Mouse (Mus musculus): ENCODE measurements around the gene 2310039H08Rik. TPM values are rescaled to one million over a fixed set of nuclear protein-coding genes. Genes with fewer than 3 reads are reported as not detected.

The 2310039H08Rik gene
- polyA plus RNA-seq, 1 experiment, result 13.9 TPM

DNA sequence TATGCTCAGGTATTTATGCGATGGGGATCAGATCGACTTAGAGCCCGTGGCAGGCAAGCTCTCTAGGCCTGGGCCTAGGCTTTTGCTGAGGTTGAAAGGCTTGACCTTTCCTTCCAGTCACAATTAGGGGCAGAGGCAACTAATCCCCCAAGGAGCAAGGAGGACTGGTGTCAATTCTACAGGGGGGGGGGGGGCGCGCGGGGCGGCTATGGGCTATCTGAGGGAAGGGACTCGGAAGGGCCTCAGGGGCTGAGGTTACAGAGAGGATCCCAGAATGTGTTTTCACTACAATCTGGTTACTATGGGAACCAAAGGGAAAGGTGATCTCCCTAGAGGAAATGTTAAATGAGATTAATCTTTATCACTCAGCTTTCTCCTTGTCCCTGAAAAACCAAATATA, 25.0 kb downstream of the 2310039H08Rik start:
- no peak overlapping the region for H3K27ac ChIP-seq (ENCODE audit: insufficient read depth, low read length)
- no peaks in the 10 kb centered on the region for H3K4me1 ChIP-seq (ENCODE audit: control insufficient read depth, insufficient read depth, low read length)
- H3K4me3 ChIP-seq (ENCODE audit: insufficient read depth, low read length), result no peak overlapping the region
- TF ChIP-seq POLR2A (IDR thresholded peaks at IDR 0.05; ENCODE audit: low read depth, low read length) (no peak), CTCF (IDR thresholded peaks at IDR 0.05; ENCODE audit: borderline replicate concordance, insufficient read depth, low read length) (no peak)

GRCm38 (mm10) chr17:46799680-46800079, 27.2 kb downstream of the 2310039H08Rik start:
- Histone ChIP-seq H3K4me3 (ENCODE audit: insufficient read depth, low read length) (no peak overlapping the region), H3K4me1 (ENCODE audit: control insufficient read depth, insufficient read depth, low read length) (no peaks in the 10 kb centered on the region), H3K27ac (ENCODE audit: insufficient read depth, low read length) (no peak overlapping the region)
- no peak for TF ChIP-seq CTCF (IDR thresholded peaks at IDR 0.05; ENCODE audit: borderline replicate concordance, insufficient read depth, low read length)
- no peak for TF ChIP-seq POLR2A (IDR thresholded peaks at IDR 0.05; ENCODE audit: low read depth, low read length)

DNA sequence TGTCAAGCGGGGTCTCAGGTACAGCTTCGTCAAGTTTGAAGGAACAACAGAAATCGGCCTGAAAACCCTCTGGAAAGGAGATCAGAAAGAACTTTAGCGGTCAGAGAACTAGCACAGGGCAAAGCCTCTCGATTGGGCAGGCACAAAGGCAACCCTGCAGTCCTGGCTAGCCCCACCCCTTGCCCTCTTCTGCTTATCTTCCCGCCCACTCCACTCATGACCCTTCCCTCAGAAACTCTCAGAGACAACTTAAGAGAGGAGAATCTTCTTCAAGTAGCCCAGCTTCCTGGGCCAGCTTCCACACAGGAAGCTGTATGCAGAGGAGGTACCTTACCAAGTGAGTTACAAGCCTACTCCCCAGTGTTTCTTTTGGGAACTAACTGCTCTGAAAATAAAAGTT, 29.3 kb downstream of the 2310039H08Rik start:
- Histone ChIP-seq H3K4me3 (ENCODE audit: insufficient read depth, low read length) (no peak overlapping the region), H3K27ac (ENCODE audit: insufficient read depth, low read length) (no peak overlapping the region), H3K4me1 (ENCODE audit: control insufficient read depth, insufficient read depth, low read length) (no peaks in the 10 kb centered on the region)
- TF ChIP-seq POLR2A (IDR thresholded peaks at IDR 0.05; ENCODE audit: low read depth, low read length), result no peak

DNA sequence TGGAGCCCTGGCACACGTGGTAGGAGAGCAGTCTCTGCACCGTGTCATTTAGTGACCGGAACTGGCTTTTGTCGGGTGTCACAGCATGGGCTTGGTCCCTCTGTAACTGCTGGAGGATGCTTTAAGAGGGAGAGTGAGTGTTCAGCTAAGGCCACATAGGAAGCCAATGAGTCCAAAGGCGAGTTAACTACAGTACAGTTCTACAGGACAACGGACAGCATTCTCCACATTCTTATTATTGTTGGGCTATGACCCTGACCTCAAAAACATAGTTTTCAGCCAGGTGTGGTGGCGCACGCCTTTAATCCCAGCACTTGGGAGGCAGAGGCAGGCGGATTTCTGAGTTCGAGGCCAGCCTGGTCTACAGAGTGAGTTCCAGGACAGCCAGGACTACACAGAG, 35.9 kb downstream of the 2310039H08Rik start:
- TF ChIP-seq CTCF (IDR thresholded peaks at IDR 0.05; ENCODE audit: borderline replicate concordance, insufficient read depth, low read length), result no peak
- TF ChIP-seq POLR2A (IDR thresholded peaks at IDR 0.05; ENCODE audit: low read depth, low read length), result no peak
- Histone ChIP-seq H3K4me3 (ENCODE audit: insufficient read depth, low read length) (no peak overlapping the region), H3K4me1 (ENCODE audit: control insufficient read depth, insufficient read depth, low read length) (no peaks in the 10 kb centered on the region), H3K27ac (ENCODE audit: insufficient read depth, low read length) (no peak overlapping the region)

DNA sequence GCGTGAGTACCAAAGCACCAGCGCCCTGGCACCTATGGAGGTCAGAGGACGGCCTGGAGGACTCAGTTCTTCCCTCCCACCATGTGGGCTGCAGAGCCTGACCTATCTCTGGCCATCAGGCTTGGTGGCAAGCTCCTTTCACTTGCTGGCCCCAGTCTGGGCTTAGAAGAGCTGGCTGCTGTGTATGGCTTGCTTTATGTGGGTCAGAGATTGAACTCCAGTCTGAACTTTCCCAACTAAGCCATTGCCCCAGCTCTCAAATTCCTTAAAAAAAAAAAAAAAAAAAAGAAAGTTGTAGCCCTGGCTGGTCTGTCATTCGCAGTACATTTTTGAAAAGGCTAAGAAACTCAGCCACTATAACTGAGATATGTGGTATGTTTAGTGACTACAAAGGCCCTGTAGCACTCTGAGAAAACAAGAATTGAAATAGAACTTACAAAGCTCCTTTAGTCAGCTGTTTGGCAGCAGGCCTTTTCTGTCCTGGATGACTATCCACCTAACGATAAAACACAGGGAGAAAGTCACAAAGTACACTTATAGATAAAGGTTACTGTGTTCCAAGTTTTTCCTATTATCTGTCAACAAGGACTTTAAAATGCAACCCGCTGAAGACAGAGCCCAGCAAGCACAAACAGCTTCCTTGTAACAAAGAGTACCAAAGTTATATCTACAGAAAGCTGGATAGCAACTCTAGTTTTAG, 36.8 kb downstream of the 2310039H08Rik start:
- Histone ChIP-seq H3K4me3 (ENCODE audit: insufficient read depth, low read length) (no peak overlapping the region), H3K27ac (ENCODE audit: insufficient read depth, low read length) (no peak overlapping the region), H3K4me1 (ENCODE audit: control insufficient read depth, insufficient read depth, low read length) (no peaks in the 10 kb centered on the region)
- no peak for TF ChIP-seq POLR2A (IDR thresholded peaks at IDR 0.05; ENCODE audit: low read depth, low read length)
- no peak for TF ChIP-seq CTCF (IDR thresholded peaks at IDR 0.05; ENCODE audit: borderline replicate concordance, insufficient read depth, low read length)

- Histone ChIP-seq H3K27ac (ENCODE audit: insufficient read depth, low read length) (no peak overlapping the region), H3K4me3 (ENCODE audit: insufficient read depth, low read length) (no peak overlapping the region), H3K4me1 (ENCODE audit: control insufficient read depth, insufficient read depth, low read length) (no peaks in the 10 kb centered on the region)
- TF ChIP-seq POLR2A (IDR thresholded peaks at IDR 0.05; ENCODE audit: low read depth, low read length) (no peak), CTCF (IDR thresholded peaks at IDR 0.05; ENCODE audit: borderline replicate concordance, insufficient read depth, low read length) (no peak)
Observed at GRCm38 (mm10) chr17:46810672-46811071, 38.2 kb downstream of the 2310039H08Rik start.

GRCm38 (mm10) chr17:46812442-46812841, 40.0 kb downstream of the 2310039H08Rik start:
- no peaks in the 10 kb centered on the region for H3K4me1 ChIP-seq (ENCODE audit: control insufficient read depth, insufficient read depth, low read length)
- TF ChIP-seq POLR2A (IDR thresholded peaks at IDR 0.05; ENCODE audit: low read depth, low read length) (no peak), CTCF (IDR thresholded peaks at IDR 0.05; ENCODE audit: borderline replicate concordance, insufficient read depth, low read length) (no peak)
- no peak overlapping the region for H3K4me3 ChIP-seq (ENCODE audit: insufficient read depth, low read length)
- H3K27ac ChIP-seq (ENCODE audit: insufficient read depth, low read length), result no peak overlapping the region

DNA sequence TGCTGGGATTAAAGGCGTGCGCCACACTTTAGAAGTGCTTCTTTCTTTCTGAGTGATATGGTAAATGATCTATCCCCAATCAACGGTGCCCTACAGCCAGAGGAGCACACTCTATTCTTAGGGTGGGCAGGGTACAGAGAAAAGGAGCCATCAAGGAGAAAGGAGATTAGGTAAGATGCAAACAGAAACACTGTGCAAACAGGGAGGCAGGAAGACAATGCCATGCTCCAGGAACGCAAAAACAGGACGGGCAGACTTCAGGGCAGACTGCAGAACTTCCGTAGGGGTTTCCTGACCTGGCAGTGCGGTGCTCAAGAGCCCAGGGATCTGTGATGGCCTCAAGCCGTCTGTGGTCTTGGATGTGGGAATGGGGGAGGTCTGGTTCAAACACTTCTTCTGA, 41.2 kb downstream of the 2310039H08Rik start:
- H3K4me3 ChIP-seq (ENCODE audit: insufficient read depth, low read length), result no peak overlapping the region
- H3K27ac ChIP-seq (ENCODE audit: insufficient read depth, low read length), result no peak overlapping the region
- no peaks in the 10 kb centered on the region for H3K4me1 ChIP-seq (ENCODE audit: control insufficient read depth, insufficient read depth, low read length)
- TF ChIP-seq POLR2A (IDR thresholded peaks at IDR 0.05; ENCODE audit: low read depth, low read length), result no peak

DNA sequence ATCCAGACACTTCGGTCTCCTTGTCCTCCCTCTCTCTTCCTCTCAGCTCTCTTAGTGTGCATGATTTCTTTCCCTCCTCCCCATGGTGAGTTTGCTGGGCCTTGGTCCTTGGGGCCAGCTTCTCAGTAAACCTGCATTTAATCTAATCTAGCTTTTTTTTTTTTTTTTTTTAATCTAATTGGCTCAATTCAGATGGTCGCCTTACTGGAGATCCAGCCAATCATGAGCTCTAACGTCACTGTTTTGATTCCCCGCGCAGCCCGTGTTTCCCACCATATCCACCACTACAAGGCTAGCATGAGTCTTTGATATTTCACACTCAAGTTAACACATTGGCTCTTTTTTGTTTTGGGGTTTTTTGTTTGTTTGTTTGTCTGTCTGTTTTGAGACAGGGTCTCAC, 42.1 kb downstream of the 2310039H08Rik start:
- TF ChIP-seq CTCF (IDR thresholded peaks at IDR 0.05; ENCODE audit: borderline replicate concordance, insufficient read depth, low read length) (no peak), POLR2A (IDR thresholded peaks at IDR 0.05; ENCODE audit: low read depth, low read length) (no peak)
- Histone ChIP-seq H3K4me3 (ENCODE audit: insufficient read depth, low read length) (no peak overlapping the region), H3K27ac (ENCODE audit: insufficient read depth, low read length) (no peak overlapping the region), H3K4me1 (ENCODE audit: control insufficient read depth, insufficient read depth, low read length) (no peaks in the 10 kb centered on the region)

DNA sequence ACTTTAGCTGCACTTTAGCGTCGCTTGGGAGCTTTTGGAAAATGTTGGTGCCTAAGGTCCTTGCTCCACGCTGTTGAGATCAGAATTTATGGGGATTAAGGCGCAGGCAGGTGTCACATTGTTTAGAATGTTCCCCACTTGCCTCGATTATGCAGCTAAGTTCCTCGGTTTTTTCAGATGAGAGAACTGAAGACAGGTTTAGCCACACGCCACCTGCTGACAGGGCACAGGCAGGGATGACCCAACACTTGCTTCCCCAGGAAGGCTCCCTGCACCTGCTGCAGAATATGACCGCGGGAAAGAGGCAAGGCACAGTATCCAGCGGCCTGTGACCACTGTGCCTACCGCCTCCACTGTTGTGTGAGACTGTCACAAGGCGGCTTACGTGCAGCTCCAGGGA, 43.9 kb downstream of the 2310039H08Rik start:
- Histone ChIP-seq H3K27ac (ENCODE audit: insufficient read depth, low read length) (no peak overlapping the region), H3K4me1 (ENCODE audit: control insufficient read depth, insufficient read depth, low read length) (no peaks in the 10 kb centered on the region), H3K4me3 (ENCODE audit: insufficient read depth, low read length) (no peak overlapping the region)
- no peak for TF ChIP-seq POLR2A (IDR thresholded peaks at IDR 0.05; ENCODE audit: low read depth, low read length)
- no peak for TF ChIP-seq CTCF (IDR thresholded peaks at IDR 0.05; ENCODE audit: borderline replicate concordance, insufficient read depth, low read length)

- Histone ChIP-seq H3K27ac (ENCODE audit: insufficient read depth, low read length) (no peak overlapping the region), H3K4me1 (ENCODE audit: control insufficient read depth, insufficient read depth, low read length) (no peaks in the 10 kb centered on the region), H3K4me3 (ENCODE audit: insufficient read depth, low read length) (no peak overlapping the region)
- TF ChIP-seq CTCF (IDR thresholded peaks at IDR 0.05; ENCODE audit: borderline replicate concordance, insufficient read depth, low read length) (no peak), POLR2A (IDR thresholded peaks at IDR 0.05; ENCODE audit: low read depth, low read length) (no peak)
Observed at GRCm38 (mm10) chr17:46817734-46818158, 45.3 kb downstream of the 2310039H08Rik start.
